Mouse (Mus musculus): ENCODE data around the gene Spint5. TPM values are rescaled to one million over a fixed set of nuclear protein-coding genes. Genes with fewer than 3 reads are reported as not detected.
"Not testable (repeated sequence)": the region's sequence is repeated elsewhere in the genome, so short reads cannot be mapped to it uniquely, and the experiment has no call there.

Gene Spint5
- not detected for total RNA-seq (2022)

DNA sequence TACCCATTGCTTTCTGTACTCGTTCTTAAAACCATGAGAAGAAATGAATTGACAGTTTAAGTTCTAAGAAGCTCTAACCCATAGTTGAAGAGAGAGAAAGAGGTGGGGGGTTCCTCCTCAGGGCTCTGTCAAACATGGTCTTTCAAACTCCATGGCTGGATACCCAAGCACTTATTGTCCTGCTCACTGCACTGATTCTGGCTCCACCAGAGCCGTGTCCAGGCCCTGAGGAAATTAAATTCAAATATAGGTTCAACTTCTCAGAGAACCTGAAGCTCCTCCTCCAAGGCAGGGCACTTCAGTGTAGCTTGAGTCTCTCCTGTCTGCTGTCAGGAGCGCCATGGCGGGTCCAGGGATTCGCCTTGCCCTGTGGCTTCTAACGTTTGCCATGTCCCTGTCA, at the start of gene Spint5:
Spint5 (plus strand) TSS at position 301 of the 400 bp plus-strand sequence.
- no peak for DNase-seq (ENCODE audit: low spot score in 2 of 2)

DNA sequence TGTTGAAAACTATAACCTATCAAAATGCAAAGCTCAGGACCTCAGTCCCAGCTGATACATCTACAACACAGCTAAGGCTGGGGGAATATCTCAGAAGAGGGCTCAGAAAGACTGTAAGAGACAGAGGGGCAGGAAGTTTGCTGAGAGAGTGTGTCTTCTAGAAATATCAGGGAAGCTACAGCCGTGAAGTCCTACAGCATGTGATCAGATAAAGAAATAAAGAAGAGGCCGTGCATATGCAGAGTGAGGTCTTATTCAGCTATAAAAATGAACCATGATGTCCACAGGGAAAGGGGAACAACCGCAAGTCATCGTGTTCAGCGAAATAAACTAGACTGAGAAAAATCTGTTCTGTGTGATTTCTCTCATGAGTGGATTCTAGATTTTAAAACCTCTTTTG, 44.8 kb upstream of the Spint5 start:
- no peak for DNase-seq (ENCODE audit: low spot score in 2 of 2)

DNA sequence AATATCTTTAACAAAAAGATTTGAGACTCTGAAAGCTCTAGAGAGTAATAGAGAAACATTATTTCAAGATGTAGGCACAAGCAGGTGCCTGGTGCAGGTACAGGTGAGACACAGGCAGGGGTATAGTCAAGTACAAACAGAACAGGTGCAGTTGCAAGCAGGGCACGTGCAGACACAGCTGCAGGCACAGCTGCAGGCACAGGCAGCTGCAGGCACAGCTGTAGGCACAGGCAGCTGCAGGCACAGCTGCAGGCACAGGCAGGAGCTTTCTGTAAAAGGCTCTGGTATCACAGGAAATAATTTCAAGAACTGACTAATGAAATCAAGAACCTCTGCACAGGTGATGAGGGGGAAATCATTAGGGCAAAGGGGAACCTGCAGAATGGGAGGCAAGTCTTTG, 44.2 kb upstream of the Spint5 start:
- no peak for DNase-seq (ENCODE audit: low spot score in 2 of 2)

DNA sequence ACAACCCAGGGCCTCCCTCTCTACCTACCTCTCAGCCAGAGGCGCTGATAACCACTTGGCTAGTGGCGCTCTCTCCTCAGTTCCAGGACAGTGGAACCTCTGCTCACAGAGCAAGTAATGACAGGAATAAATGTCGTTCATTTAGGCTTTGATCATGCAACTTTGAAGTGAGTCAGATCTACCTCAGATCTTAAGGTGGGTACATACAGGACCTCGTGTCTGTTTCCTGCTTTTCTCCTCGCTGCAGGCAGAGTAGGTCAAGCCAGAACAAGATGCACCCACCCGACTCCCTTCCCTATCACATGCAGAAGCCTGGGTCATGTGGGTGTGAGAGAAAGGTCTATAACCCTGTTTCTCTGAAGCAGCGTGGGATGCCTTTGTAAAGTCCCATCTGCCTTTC, 41.1 kb upstream of the Spint5 start, which contains the start of gene Wfdc11:
Wfdc11 (minus strand) TSS at position 101 of the 400 bp plus-strand sequence.
- DNase-seq (ENCODE audit: low spot score in 2 of 2) = no peak

DNA sequence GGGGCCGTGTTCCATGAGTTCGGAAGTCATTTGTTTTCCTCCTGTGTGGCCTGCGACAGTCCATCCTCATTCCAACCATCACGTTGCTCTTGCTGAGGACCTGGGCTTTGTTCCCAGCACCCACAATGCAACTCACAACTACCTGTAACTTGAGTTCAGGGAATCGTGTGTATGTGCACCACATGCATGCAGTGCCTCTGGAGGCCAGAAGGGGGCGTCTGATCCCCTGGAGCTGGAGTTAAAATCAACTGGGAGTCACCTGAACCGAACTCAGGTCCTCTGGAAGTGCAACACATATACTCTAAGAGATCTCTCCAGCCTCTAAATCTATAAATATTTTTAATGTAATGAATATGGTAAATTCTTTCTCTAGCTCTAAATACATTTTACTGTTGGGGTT, 39.0 kb upstream of the Spint5 start:
- DNase-seq (ENCODE audit: low spot score in 2 of 2) = no peak

DNA sequence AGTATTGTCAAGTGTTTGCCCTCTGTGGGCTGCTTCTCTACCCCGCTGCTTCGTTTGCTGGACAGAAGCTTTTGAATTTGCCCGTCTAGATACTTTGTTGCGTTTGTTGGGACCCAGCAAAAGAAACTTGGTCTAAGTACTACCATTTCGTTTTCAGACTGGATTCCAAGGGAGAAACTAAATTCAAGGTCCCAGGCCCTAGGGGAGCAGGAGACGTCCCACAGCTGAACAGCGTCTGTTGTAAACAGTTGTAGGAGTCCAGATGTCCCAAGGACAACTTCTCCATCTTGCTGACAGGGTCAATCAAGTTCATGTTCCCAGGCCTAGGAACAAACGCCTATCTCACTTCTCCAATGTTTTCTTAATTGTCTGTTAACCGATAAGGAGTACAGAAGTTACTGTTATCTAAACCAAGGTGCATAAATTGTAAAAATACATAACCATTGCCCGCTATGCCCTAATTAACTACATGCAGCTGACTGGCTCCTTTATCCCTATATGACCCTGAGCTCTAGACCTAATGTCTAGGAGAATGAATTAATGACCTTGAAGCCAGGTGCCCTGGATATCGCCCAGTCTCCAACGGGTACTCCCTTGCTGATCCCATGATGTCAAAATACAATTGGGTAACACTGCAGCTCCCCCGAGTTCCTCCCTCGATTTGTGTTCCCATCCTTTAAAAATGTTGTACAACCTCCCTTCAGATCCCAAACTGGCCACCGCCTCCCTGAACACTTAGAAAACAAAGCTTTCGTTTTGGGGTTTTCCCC, 38.0 kb upstream of the Spint5 start:
- DNase-seq (ENCODE audit: low spot score in 2 of 2) = no peak

DNA sequence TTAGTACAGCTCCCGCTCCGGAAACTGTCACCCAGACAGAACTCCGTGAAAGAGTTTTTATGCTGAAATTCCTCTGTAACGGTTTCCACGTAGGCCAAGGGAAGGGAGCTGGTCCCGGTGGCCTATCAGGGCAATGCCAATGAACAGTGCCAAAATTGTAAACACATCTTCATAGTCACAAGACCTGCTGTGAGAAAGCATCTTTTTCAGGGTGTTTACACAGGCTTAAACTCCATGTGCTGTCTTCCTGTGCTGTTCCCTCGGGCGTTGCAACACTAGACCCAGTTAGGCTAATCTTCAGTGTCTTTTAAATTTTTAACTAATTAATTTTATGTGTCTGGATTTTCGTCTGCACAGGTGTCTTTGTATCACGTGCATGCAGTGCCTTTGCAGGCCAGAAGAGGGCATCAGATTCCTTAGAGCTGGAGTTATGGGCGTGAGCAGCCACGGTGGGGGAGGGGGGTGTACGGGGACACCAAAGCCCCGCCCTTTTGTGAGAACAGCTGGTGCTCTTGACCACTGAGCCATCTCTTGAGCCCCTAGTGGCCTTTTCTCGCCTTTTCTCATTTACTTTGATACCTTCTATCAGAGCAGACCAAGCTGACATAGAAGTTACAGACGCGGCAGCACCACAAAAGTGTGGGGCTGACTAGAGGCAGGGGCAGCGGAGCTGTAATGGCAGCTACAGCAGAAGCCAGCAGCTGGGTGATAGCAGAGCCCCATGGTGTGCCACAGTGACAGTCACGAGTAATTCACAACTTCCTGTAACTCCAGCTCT, 36.1 kb upstream of the Spint5 start:
- DNase-seq (ENCODE audit: low spot score in 2 of 2) = peak; percentile 45 to 52

DNA sequence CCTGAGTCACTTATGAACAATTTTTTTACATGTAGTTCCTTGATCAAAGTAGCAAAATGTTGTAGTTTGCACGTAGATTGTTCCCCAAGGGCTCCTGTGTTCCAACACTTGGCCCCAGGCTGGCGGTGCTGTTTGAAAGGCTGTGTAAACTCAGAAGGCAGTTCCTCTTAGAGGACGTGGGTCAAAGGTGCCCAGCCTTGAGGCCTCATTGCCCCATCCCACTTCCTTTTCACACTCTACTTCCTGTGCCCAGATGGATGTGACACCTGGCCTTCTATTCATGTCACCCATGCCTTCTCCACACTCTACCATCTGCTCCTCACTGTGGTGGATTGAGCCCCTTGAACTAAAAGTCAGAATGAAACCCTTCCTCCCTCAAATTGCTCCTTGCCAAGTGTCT, 35.2 kb upstream of the Spint5 start:
- no peak for DNase-seq (ENCODE audit: low spot score in 2 of 2)

DNA sequence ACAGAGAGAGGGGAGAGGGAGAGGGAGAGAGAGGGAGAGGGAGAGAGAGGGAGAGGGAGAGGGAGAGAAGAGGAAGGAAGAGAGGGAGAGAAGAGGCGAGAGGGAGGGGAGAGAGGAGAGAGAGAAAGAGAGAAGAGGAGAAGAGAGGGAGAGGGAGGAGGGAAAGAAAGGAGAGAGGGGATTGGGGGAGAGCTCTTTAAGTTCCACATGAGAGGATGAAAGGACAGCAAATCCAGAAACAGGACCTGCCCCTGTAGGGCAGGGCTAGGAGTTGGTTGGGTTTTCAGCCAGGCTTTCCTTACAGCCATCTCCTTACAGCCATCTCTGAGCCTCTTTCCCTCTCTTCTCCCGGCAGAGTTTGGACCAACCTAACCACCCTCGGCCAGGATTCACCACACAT, 30.3 kb upstream of the Spint5 start, which contains the start of gene Wfdc13:
Wfdc13 (plus strand) TSS at position 301 of the 400 bp plus-strand sequence.
- no peak for DNase-seq (ENCODE audit: low spot score in 2 of 2)

DNA sequence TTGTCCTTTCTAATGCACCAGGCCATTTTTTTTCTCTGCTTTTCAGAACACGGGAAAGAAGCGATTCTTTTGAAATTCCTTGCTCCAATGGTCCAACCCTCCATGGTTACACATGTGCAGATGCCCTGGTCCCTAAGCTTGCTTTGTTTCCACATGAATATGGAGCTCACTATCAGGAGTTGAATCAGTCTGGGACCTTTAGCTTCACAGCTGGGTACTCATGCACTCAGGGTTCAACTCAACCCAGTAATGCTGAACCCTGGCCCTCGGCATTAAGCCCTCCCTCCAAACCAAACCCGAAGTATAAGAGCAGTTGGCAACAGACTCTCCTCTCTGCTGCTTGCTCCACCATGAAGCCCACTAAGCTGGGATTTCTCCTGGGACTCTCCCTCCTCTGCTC, 16.9 kb upstream of the Spint5 start, which contains the start of gene Spint4:
Spint4 (plus strand) TSS at position 301 of the 400 bp plus-strand sequence.
- DNase-seq (ENCODE audit: low spot score in 2 of 2) = no peak

DNA sequence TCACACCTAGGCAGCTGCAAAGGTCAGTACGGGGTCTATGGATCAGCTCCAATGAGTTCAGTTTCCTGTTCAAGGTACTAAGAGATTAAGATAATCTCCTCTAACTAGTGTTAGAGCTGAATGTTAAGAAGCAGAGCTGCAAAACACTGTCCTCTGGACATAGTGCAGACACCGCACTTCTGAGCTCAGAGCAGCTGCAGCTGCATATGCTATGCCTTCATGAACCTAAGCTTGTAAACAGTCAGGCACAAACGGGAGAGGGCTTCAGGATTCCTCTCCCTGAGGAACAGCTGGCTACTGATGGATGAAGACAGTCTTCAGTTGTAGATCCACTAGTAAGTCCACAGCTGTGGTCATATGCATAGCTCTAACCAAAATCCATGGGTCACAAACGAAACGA, 14.1 kb upstream of the Spint5 start:
- DNase-seq (ENCODE audit: low spot score in 2 of 2) = no peak

DNA sequence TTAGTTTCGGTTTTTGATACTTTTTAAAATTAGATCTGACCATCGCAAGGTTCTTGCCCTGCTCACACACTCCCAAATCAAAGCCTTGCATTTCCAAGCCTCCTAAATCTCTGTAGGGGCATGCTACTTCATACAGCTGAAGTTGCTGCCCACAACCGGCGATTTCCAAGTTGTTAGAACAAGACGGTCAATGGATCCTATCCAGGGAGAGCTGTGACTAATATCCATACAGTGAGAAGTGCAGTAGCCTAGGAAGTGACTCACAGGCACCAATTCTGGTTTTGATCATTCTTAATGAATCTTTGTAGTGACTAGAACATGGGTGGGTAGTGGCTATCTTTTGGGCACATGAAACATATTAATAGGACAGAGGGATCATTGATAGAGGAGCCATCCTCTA, 13.3 kb upstream of the Spint5 start:
- no peak for DNase-seq (ENCODE audit: low spot score in 2 of 2)

DNA sequence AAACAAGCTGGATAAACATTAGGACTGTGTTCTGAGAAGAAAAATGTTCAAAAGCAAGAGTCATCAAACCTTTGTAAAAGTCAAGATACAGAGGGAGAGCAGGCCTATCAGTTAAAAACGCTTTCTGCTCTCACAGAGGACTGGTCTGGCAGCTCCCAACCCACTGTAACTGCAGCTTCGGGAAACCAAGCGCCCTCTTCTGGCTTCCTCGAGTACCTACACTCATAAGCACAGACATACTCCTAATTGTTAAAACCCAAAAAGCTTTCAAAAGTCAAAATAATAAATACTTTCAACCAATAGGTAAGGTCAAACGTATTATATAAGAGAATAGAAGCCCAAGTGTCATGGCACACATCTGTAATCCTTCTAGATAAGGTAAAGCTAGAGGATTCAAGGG, 10.9 kb upstream of the Spint5 start:
- no peak for DNase-seq (ENCODE audit: low spot score in 2 of 2)

DNA sequence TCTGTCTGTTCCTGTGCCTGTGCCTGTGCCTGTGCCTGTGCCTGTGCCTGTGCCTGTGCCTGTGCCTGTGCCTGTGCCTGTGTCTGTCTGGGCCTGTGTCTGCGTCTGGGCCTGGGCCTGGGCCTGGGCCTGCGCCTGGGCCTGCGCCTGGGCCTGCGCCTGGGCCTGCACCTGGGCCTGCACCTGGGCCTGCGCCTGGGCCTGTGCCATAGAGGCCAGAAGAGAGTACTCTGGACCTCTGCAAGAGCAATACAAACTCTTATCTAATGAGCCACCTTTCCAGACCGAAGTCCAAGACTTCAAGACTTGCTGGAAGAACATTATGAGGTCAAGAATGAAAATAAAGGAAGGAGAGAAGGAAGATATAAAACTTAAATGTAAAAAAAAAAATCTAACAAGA, 9.8 kb upstream of the Spint5 start:
- DNase-seq (ENCODE audit: low spot score in 2 of 2) = no peak

DNA sequence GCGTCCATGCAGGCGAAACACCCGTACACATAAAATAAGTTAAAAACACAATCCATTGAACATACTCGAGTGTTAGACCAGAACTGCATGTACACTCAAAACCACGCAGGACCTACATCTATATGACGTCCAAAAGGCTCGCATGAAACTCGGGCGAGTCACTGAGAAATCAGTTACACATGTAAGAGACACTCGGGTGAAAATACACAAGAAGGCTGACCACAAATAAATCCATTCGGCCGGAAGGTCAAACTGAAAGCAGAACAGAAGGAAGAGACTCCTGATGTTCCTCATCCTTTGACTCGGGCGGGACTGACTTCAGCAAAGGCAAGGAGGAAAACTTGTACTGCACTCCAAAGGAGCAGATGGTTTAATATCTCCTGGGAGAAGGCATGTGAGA, 9.1 kb upstream of the Spint5 start:
- DNase-seq (ENCODE audit: low spot score in 2 of 2) = no peak

DNA sequence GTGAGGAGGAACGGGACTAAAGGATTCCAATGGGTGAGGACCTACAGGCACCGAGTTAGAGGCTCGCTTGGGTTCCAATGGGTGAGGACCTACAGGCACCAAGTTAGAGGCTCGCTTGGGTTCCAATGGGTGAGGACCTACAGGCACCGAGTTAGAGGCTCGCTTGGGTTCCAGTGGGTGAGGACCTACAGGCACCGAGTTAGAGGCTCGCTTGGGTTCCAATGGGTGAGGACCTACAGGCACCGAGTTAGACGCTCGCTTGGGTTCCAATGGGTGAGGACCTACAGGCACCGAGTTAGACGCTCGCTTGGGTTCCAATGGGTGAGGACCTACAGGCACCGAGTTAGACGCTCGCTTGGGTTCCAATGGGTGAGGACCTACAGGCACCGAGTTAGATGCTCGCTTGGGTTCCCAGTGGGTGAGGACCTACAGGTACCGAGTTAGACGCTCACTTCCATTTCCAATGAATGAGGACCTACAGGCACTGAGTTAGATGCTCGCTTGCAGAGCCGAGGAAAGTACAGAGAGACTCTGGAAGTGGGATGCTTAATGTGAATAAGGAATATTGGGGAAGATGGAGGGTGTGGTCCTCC, 1.2 kb downstream of the Spint5 start:
- not testable (repeated sequence) for DNase-seq (ENCODE audit: low spot score in 2 of 2)

DNA sequence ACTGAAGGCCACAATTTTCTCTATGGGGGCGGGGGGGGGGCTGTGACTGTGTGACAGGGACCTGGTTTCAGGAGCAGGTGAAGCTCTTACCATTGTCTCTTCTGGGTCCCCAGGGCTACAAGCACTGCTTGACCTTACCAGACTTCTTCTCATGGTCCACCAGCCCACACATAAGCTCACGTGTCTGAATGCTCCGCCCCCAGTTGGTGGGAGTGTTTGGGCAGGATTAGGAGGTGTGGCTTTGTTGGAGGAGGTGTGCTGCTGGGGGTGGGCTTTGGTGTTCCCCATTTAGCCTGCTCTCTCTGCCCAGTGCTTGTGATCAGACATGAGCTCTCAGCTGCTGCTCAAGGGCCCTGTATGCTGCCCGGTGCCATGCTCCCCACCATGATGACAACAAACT, 8.2 kb downstream of the Spint5 start:
- no peak for DNase-seq (ENCODE audit: low spot score in 2 of 2)

DNA sequence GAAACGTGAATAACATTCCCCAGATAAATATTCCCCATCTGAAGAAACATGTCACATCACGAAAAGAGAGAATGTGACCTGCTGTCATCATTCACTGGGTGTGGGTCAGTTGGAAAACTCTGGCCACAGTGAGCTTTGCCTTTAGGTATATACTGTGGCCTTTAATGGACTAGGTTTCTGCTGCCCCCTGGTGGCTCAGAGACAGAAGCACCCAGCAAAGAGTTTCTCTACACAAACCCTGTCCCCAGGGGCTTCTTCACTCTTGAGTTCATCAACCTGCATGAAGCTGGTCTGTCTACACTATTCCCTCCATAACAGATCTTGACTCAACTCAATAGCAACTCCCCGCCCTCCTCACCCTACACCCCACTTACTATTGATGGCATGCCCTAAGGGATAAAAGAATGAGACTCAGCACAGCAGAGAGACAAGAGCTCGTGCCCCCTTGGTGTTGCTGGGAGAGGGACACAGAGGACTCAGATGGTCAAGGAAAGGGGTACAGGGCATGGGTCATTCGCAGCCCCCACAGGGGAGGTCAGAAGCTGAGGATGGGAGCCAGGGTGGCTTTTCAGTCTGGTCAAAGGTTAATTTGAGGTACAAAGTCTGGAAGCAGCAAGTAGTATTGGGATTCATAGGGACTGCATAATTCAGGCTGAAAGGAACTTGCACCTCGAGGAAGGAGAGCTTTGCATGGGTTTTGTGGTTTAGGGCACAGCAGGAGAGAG, 11.0 kb downstream of the Spint5 start:
- peak in 1 of 2 experiments; percentile 29 for DNase-seq (ENCODE audit: low spot score in 2 of 2)

DNA sequence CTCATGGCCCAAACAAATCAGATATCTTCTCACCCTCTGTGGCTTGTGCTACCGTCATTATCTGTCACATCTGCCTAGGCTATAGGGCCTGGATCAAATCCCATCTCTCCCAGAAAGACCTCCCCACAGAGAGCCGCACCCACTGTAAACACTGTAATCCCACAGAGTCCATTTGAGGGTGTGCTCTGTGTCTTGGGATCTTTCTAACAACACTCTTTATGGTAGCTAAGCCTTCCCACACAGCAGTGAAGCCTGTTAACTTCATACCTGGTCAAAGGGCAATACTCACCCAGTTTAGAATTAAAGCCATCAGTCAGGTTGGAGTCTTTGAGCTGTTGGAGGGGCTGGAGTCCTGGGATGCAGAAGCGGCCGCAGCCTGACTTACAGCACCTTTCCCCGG, 16.6 kb downstream of the Spint5 start:
- no peak for DNase-seq (ENCODE audit: low spot score in 2 of 2)

DNA sequence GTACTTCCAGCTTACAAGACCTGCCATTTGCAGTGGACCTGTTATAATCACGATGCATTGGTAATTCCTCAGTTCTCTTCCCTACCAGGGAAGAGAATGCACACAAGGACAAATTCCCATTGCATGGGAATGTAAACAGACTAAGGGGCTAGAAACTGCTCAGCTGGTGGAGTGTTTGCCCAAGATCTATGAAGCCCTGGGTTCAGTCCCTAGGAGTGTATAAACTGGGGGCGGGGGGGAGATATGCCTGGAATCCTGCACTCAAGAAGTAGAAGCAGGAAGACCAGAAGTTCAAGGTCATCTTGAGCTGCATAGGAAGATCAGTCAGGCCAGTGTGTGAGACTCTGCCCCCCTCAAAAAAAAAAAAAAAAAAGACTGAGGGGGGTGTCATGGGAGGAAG, 18.2 kb downstream of the Spint5 start:
- no peak for DNase-seq (ENCODE audit: low spot score in 2 of 2)

DNA sequence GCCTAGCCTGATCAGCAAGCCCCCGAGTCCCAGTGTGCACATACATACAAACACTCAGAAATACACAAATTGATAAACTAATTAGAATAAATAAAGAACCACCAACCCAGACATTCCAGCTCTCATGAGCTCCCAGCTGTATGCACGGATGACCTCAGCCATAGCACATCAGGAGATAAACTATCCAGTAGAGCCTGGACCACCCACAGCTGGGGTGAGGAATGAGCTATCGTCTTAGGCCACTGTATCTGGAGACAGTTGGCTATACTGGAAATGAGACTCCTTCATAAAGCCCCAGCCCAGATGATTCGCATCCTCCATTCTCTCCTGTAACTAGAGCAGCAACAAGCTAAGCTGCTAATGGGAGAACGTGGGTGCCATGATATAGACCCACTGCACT, 19.7 kb downstream of the Spint5 start:
- no peak for DNase-seq (ENCODE audit: low spot score in 2 of 2)

DNA sequence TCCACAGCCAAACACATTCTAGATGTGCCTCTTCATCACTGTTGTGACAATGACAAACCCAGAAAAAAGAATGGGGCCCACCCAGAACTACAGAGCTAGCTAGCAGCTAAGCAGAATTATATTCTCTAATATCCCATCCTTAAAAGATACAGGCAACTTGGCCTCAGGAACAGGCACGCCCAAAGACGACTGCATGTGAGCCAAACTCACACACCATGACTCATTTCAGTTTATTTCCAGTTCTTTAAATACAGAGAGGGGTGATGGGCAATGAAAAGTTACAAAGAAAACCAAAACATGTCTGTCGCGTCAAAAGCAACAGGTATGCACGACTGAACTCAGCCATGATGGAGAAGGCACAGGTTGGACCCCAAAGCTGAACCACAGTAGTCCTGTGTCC, 20.3 kb downstream of the Spint5 start:
- DNase-seq (ENCODE audit: low spot score in 2 of 2) = no peak
